Mouse (Mus musculus): Measurements from ENCODE around the gene Slc39a11.

- TF ChIP-seq CTCF (IDR thresholded peaks at IDR 0.05; ENCODE audit: low read depth, low read length): no peak
- no peak for TF ChIP-seq TAL1 (conservative IDR thresholded peaks at IDR 0.05; ENCODE audit: low read depth, low read length)
- no peak for TF ChIP-seq GATA1 (IDR thresholded peaks at IDR 0.05; ENCODE audit: borderline replicate concordance, low read length)
These were observed 32.6 kb downstream of the Slc39a11 start for GRCm38 (mm10) chr11:113617132-113617911.
